Mouse (Mus musculus): Measurements from ENCODE around the gene Mink1. TPM values are rescaled to one million over a fixed set of nuclear protein-coding genes. Genes with fewer than 3 reads are reported as not detected.

The Mink1 gene
- polyA plus RNA-seq, 1 experiment from 2014 or later = 8.1 TPM

DNA sequence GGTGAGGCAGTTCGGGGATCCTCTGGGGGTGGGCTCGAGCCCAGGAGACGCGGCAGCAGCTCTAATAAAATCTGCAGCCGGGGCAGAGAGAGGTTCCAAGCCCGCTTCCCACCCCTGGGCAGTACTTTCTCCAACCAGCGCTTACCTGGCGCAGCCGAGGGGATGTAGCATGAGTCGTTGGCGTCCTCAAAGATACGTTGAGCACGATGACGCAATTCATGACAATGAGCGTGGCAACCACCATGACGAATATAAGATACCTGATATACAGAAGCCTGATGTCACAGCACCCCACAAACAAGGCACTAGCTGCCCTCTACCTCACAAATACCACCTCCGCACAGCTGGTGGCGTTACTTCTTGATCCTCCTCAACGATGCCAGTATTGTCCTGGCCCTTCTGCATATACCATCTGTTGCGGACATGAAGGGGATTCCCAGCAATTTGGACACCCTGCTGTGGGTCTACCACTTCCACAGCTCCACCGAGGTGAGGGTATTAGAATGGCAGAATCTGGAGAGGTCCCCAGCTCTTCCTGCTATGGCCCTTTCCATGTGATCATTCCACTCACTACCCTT is 52.9 kb downstream of the Mink1 start, which contains the start of gene 4930544D05Rik:
TSS of gene 4930544D05Rik (plus strand) at position 333 of the 578 bp plus-strand sequence.
- no peak for ATAC-seq (replicated peaks; ENCODE audit: insufficient number of reproducible peaks, insufficient read depth, low FRiP score, low read depth)
- peak within 1 kb of the TSS; percentile 53 for H3K4me3 ChIP-seq
- H3K27me3 ChIP-seq = peaks cover 6% of the 10 kb centered on the region
- H3K9me3 ChIP-seq (replicated peaks) = no peaks in the 10 kb centered on the region
- peak within 1 kb of the TSS; percentile 71 for H3K27ac ChIP-seq
- H3K4me1 ChIP-seq (replicated peaks) = peaks cover 16% of the 10 kb centered on the region
- H3K9ac ChIP-seq = peak within 1 kb of the TSS; percentile 54
- H3K4me2 ChIP-seq = peak within 1 kb of the TSS; percentile 91
- WGBS = 9% methylated on average over 21 of the region's 21 CpGs
- H3K36me3 ChIP-seq = peaks cover 26% of the 10 kb centered on the region

DNA sequence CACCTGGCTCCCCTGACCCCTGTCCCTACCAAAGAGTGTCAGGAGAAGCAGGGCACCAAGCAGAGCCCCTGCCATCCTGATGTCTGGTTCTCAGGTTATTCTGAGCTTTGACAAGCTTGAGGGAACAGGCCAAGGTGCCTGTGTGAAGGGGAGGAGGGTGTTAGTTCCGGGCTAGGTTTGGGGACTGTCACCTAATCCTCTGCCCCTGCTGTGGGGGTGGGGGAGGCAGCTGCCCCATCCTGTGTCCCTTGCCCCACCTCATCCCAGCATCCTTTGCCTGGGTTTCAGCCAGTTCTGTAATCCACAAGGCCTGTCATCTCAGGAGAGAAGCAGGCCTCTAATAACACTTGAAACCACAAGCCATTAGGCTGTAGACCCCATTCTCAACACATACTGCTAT is 56.4 kb downstream of the Mink1 start, which contains the start of gene Chrne:
TSS of gene Chrne (minus strand) at position 116 of the 400 bp plus-strand sequence.
- Histone ChIP-seq H3K27me3 (peaks cover 6% of the 10 kb centered on the region), H3K4me2 (no peak within 1 kb of the TSS), H3K9ac (no peak within 1 kb of the TSS), H3K4me1 (replicated peaks) (peaks cover 21% of the 10 kb centered on the region), H3K9me3 (replicated peaks) (no peaks in the 10 kb centered on the region), H3K36me3 (no peaks in the 10 kb centered on the region), H3K4me3 (no peak within 1 kb of the TSS), H3K27ac (no peak within 1 kb of the TSS)
- WGBS = 27% methylated on average over 1 of the region's 1 CpGs
- ATAC-seq (replicated peaks; ENCODE audit: insufficient number of reproducible peaks, insufficient read depth, low FRiP score, low read depth) = no peak

DNA sequence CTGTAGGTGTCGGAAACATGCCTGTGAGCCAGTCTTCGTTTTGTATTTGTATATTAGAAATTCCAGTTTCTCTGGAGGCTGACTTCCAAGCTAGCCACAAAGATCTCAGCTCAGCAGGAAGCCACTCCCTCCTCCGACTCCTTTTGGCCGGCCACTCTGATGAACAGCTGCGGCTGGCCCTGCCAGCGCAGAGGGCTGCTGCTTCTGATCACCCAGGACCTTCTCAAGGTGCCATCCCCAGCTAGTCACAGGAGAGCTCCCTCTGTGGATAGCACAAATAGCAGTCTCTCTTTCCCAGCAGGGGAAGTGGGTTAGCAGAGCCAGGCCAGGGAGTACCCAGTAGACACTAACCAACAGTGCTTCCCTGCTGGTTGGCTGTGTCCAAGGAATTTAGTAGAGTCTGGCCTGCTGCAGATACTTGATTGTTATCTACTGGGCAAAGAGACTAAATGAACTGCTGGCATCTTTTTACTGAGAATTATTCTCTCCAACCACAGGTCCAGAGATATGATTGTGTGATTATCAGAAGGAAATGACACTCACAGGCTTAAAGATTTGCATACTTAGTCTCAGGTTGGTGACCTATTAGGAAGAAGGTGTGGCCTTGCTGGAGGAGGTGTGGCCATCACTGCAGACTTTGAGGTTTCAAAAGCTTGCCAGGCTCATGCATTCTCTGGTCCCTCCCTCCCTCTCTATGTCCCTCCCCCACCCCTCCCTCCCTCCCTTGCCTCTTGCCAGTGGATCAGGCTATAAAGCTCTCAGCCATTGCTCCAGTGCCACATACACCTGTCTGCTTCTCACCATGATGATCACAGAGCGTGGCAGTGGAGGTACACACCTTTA is 59.5 kb downstream of the Mink1 start:
- H3K4me2 ChIP-seq = no peak overlapping the region
- H3K36me3 ChIP-seq = no peaks in the 10 kb centered on the region
- no peaks in the 10 kb centered on the region for H3K27me3 ChIP-seq
- 0 out of 2 replicates have a peak overlapping the region, but pooled peaks have one; percentile 21 for H3K27ac ChIP-seq
- no peak overlapping the region for H3K4me3 ChIP-seq
- 39% methylated on average over 7 of the region's 7 CpGs for WGBS
- H3K9ac ChIP-seq = no peak overlapping the region
- no peaks in the 10 kb centered on the region for H3K9me3 ChIP-seq (replicated peaks)
- peaks cover 5% of the 10 kb centered on the region; the same call in 1 of the 2 replicates for H3K4me1 ChIP-seq (replicated peaks)
- no peak for ATAC-seq (replicated peaks; ENCODE audit: insufficient number of reproducible peaks, insufficient read depth, low FRiP score, low read depth)

DNA sequence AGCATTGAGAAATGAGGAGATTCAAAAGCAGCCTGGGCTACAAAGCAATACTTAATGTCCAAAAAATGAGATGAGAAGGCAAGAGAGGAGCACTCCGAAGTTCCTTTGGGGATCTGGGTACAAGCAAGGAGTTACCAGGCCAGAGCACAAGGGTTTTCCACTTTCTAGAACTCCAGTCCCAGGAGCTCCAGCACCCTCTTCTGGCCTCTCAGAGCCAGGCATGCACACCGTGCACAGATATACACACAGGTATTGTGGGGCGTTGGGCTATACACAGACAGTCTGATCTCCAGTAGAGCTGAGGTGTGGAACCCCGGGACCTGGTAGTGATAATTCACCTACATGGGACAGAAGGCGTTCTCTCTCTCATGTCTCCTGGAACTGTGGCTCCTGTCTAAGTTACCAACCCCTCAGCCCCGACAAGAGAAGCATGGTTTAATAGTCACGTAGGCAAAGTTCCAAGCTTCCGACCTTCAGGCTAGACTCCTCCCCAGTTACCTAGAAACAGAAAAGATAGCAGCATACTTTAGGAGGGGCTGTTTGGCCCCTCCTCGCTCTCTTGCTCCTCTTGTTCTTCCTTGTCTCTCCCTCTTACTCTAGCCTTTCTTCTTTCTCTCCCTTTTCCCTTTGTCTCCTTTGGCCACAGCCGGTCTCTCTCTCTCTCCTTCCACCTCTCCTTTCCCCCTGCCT is 60.5 kb downstream of the Mink1 start:
- no peak for ATAC-seq (replicated peaks; ENCODE audit: insufficient number of reproducible peaks, insufficient read depth, low FRiP score, low read depth)
- 63% methylated on average over 10 of the region's 10 CpGs for WGBS

DNA sequence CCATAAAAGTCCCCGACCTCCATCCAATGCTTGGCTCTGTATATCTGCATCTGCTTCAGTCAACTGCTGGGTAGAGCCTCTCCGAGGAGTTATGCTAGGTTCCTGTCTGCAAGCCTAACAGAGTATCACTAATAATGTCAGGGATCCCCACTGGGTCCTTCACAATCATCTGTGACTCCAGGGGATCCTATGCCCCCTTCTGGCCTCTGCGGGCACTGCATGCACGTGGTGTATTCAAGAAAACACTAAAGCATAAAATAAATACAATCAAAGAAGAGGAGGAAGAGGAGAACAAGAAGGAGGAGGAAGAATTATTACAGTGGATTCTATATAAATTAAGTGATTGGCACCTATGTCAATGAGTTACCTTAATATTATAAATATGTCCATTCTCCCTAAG is 62.8 kb downstream of the Mink1 start:
- no peaks in the 10 kb centered on the region for H3K9me3 ChIP-seq (replicated peaks)
- H3K4me1 ChIP-seq (replicated peaks) = peaks cover 5% of the 10 kb centered on the region; the same call in 1 of the 2 replicates
- no peaks in the 10 kb centered on the region for H3K27me3 ChIP-seq
- no peak overlapping the region for H3K4me2 ChIP-seq
- ATAC-seq (replicated peaks; ENCODE audit: insufficient number of reproducible peaks, insufficient read depth, low FRiP score, low read depth) = no peak
- no peak overlapping the region for H3K4me3 ChIP-seq
- H3K36me3 ChIP-seq = no peaks in the 10 kb centered on the region
- no peak overlapping the region for H3K9ac ChIP-seq
- 53% methylated on average over 4 of the region's 4 CpGs for WGBS
- no peak overlapping the region for H3K27ac ChIP-seq

More for the DNA sequence above, 60.5 kb downstream of the Mink1 start:
- no peaks in the 10 kb centered on the region for H3K36me3 ChIP-seq
- no peak overlapping the region for H3K9ac ChIP-seq
- H3K27me3 ChIP-seq = no peaks in the 10 kb centered on the region
- H3K27ac ChIP-seq = no peak overlapping the region
- H3K4me2 ChIP-seq = no peak overlapping the region
- no peaks in the 10 kb centered on the region for H3K9me3 ChIP-seq (replicated peaks)
- H3K4me1 ChIP-seq (replicated peaks) = peaks cover 5% of the 10 kb centered on the region; the same call in 1 of the 2 replicates
- H3K4me3 ChIP-seq = no peak overlapping the region

DNA sequence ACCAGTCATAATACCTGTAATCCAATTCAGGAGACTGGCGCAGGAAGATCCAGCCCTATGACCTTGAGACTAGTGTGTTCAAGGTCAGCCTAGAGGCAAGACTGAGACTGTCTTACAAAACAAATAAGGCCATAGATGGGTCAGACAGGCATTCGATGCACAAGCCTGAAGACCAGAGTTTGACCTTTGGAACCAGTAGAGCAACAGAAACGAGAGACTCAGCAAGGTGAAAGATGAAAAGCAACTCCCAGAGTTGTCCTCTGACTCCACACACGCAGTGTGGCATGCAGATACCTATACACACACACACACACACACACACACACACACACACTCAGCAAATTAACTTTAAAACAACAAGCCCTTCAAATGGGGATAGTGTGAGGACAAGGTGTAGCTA is 64.2 kb downstream of the Mink1 start:
- peaks cover 3% of the 10 kb centered on the region; the same call in 1 of the 2 replicates for H3K4me1 ChIP-seq (replicated peaks)
- ATAC-seq (replicated peaks; ENCODE audit: insufficient number of reproducible peaks, insufficient read depth, low FRiP score, low read depth) = no peak
- no peak overlapping the region for H3K4me3 ChIP-seq
- H3K27me3 ChIP-seq = no peaks in the 10 kb centered on the region
- H3K27ac ChIP-seq = no peak overlapping the region
- WGBS = 70% methylated on average over 4 of the region's 4 CpGs
- H3K9ac ChIP-seq = no peak overlapping the region
- no peak overlapping the region for H3K4me2 ChIP-seq
- no peaks in the 10 kb centered on the region for H3K9me3 ChIP-seq (replicated peaks)
- no peaks in the 10 kb centered on the region for H3K36me3 ChIP-seq

DNA sequence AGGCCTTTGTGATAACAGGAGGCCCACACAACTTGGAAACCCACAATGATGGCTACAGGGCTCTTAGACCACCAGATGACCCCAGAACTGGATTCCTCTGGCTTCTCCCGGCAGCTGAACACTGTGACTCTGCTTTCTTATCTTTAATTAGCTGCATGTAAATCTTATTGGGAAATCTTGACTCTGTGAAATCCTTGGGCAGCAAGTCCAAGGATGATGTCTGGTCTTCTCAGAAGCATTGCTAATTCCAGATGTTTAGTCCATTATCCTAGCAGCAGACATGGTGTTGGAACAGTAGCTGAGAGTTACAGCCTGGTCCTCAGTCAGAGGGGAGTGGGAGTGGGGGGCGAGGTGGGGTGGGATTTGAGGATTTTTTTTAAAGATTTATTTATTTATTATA is 65.8 kb downstream of the Mink1 start:
- WGBS = 55% methylated on average over 2 of the region's 2 CpGs
- Histone ChIP-seq H3K9ac (no peak overlapping the region), H3K9me3 (replicated peaks) (no peaks in the 10 kb centered on the region)

DNA sequence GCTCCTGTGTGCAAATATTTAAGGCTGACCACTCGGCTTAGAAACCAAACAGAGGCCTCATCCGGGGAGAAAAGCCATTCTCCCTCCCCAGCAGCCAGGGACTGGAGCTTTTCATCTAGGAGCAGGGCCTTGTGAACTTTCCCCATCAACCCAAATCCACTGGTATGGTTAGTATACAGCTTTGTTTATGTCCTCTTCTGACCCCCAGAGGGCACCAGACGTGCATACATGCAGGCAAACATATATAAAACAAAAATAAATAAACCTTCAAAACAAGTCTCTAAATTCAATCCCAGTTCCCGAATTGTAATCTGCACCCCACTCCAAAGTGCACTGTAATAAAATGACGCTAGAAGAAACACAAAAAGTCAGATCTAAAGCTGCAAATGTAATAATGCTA is 66.9 kb downstream of the Mink1 start:
- no peak overlapping the region for H3K27ac ChIP-seq
- no peak overlapping the region for H3K9ac ChIP-seq
- H3K4me2 ChIP-seq = no peak overlapping the region
- H3K4me1 ChIP-seq (replicated peaks) = no peaks in the 10 kb centered on the region
- WGBS = 49% methylated on average over 5 of the region's 5 CpGs
- ATAC-seq (replicated peaks; ENCODE audit: insufficient number of reproducible peaks, insufficient read depth, low FRiP score, low read depth) = no peak
- H3K27me3 ChIP-seq = no peaks in the 10 kb centered on the region
- no peaks in the 10 kb centered on the region for H3K36me3 ChIP-seq
- no peaks in the 10 kb centered on the region for H3K9me3 ChIP-seq (replicated peaks)
- H3K4me3 ChIP-seq = no peak overlapping the region

More for the DNA sequence above, 65.8 kb downstream of the Mink1 start:
- ATAC-seq (replicated peaks; ENCODE audit: insufficient number of reproducible peaks, insufficient read depth, low FRiP score, low read depth) = no peak
- no peaks in the 10 kb centered on the region for H3K27me3 ChIP-seq
- H3K27ac ChIP-seq = no peak overlapping the region
- no peaks in the 10 kb centered on the region for H3K4me1 ChIP-seq (replicated peaks)
- H3K36me3 ChIP-seq = no peaks in the 10 kb centered on the region
- H3K4me2 ChIP-seq = no peak overlapping the region
- no peak overlapping the region for H3K4me3 ChIP-seq

DNA sequence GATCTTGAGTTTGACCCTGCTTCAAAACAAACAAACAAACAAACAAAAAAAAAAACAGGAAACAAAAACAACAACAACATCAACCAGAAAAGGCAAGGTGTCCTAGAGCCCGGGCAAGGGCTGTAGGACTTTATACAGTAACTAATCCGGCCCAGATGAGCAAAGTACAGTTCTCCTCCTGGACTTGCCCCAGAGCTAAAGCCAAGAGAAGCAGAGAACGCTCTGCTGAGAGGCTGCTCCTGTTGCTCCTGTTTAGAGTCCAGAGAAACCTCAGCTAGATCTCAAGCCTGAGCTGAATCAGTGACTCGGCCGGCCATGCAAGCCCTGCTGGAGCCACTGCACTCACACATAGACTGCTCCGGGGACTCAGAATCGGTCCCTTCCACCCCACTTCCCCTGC is 67.4 kb downstream of the Mink1 start:
- no peak for ATAC-seq (replicated peaks; ENCODE audit: insufficient number of reproducible peaks, insufficient read depth, low FRiP score, low read depth)
- 76% methylated on average over 7 of the region's 7 CpGs for WGBS
- Histone ChIP-seq H3K27ac (no peak overlapping the region), H3K4me3 (no peak overlapping the region), H3K9me3 (replicated peaks) (no peaks in the 10 kb centered on the region), H3K27me3 (no peaks in the 10 kb centered on the region), H3K4me2 (no peak overlapping the region), H3K9ac (no peak overlapping the region; the same call in 1 of the 2 replicates), H3K4me1 (replicated peaks) (no peaks in the 10 kb centered on the region), H3K36me3 (no peaks in the 10 kb centered on the region)

DNA sequence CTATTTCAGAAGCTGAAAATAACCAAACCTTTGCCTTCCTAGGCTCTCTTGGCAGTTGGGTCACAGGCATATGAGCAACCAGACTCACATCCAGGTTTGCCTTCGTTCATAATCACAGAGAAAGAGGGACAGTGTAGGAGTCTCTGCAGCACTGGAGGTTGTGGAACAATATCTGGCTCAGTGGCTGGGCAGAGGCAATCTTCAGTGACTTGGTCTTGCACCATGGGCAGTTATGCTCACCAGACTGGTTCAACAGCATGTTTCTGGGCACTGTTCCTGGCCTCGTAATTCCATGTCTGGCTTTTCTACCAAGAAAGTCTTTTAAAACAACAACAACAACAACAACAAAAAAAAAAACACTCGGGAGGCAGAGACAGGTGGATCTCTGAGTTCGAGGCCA is 72.9 kb downstream of the Mink1 start:
- WGBS = 81% methylated on average over 4 of the region's 4 CpGs
- Histone ChIP-seq H3K27ac (no peak overlapping the region), H3K4me3 (no peak overlapping the region), H3K9ac (no peak overlapping the region), H3K9me3 (replicated peaks) (no peaks in the 10 kb centered on the region), H3K4me1 (replicated peaks) (peaks cover 9% of the 10 kb centered on the region), H3K27me3 (no peaks in the 10 kb centered on the region), H3K36me3 (no peaks in the 10 kb centered on the region), H3K4me2 (no peak overlapping the region)
- no peak for ATAC-seq (replicated peaks; ENCODE audit: insufficient number of reproducible peaks, insufficient read depth, low FRiP score, low read depth)

DNA sequence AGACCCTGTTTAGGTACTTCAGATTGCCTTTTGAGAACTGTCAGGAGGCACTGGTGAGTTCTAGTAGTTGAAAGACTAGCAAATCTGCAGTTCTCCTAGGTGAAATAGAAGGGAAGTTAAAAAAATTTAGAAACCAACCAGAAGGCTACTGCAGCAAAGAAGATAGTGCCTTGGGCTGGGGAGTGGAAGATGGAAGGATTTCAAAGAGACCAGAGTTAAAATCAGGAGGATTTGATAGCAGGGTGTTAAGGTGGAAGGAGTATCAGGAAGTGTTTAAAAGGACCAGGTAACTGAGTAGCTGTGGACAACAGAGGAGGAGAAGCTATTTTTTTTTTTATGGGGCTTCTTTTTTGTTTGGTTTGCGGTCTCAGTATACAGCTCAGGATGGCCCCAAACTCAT is 75.1 kb downstream of the Mink1 start:
- H3K4me1 ChIP-seq (replicated peaks) = peaks cover 9% of the 10 kb centered on the region
- 96% methylated on average over 1 of the region's 1 CpGs for WGBS
- no peak overlapping the region for H3K9ac ChIP-seq
- no peaks in the 10 kb centered on the region for H3K27me3 ChIP-seq
- no peaks in the 10 kb centered on the region for H3K9me3 ChIP-seq (replicated peaks)
- H3K27ac ChIP-seq = 0 out of 2 replicates have a peak overlapping the region, but pooled peaks have one; percentile 46
- H3K36me3 ChIP-seq = no peaks in the 10 kb centered on the region
- no peak overlapping the region for H3K4me2 ChIP-seq
- H3K4me3 ChIP-seq = no peak overlapping the region
- no peak for ATAC-seq (replicated peaks; ENCODE audit: insufficient number of reproducible peaks, insufficient read depth, low FRiP score, low read depth)
